Mouse (Mus musculus) limb, embryonic 15.5 days (tissue): ENCODE data around the gene Unc119b. TPM values are rescaled to one million over a fixed set of nuclear protein-coding genes. Genes with fewer than 3 reads are reported as not detected.

Experiments used
- ATAC-seq: fragments of 200-750 bp; cut with Nextera tagmentation; 2 replicates; pipeline ENCODE4 v1.8.0; 2017; ENCODE audit warnings: low read depth, moderate TSS enrichment; ENCODE audit not compliant: insufficient number of reproducible peaks, low FRiP score, low TSS enrichment
- H3K27ac ChIP-seq: fragments of 300-500 bp; sonication (generic); 2 replicates; pipeline ENCODE4 v1.5.1; 2015; ENCODE audit warnings: moderate library complexity, mild to moderate bottlenecking, inconsistent platforms
- H3K27me3 ChIP-seq: fragments of 300-500 bp; sonication (generic); 2 replicates; pipeline ENCODE4 v1.6.1; 2015; ENCODE audit warnings: inconsistent platforms
- H3K36me3 ChIP-seq: fragments of 300-500 bp; sonication (generic); 2 replicates; pipeline ENCODE4 v1.6.1; 2015; ENCODE audit warnings: inconsistent platforms
- H3K4me1 ChIP-seq: fragments of 300-500 bp; sonication (generic); 2 replicates; pipeline ENCODE4 v1.6.1; 2015; ENCODE audit warnings: inconsistent platforms
- H3K4me2 ChIP-seq: fragments of 300-500 bp; sonication (generic); 2 replicates; pipeline ENCODE4 v1.6.1; 2015; ENCODE audit warnings: mild to moderate bottlenecking, inconsistent platforms
- H3K4me3 ChIP-seq: fragments of 300-500 bp; sonication (generic); 2 replicates; pipeline ENCODE4 v1.5.1; 2015; ENCODE audit warnings: mild to moderate bottlenecking, inconsistent platforms
- H3K9ac ChIP-seq: fragments of 300-500 bp; sonication (generic); 2 replicates; pipeline ENCODE4 v1.6.1; 2015; ENCODE audit warnings: inconsistent platforms
- H3K9me3 ChIP-seq: fragments of 300-500 bp; sonication (generic); 2 replicates; pipeline ENCODE4 v1.6.1; 2016; ENCODE audit warnings: inconsistent platforms
- WGBS: fragments of 180-500 bp; shearing (Covaris S2); methylation state at CpG from one replicate; pipeline ENCODE4 v1.1.7; 2015; 5-methylcytosine and 5-hydroxymethylcytosine counted together
- polyA plus RNA-seq: library from polyadenylated mRNA; unstranded; fragments of >200 nt; fragmentation: Nextera tagmentation; extraction: Ambion mirVana; gene quantifications from 2 replicates; pipeline ENCODE4 v1.2.1, GENCODE M21; 2015

Unc119b gene
- polyA plus RNA-seq, 1 experiment from 2014 or later = 36.9 TPM

- Histone ChIP-seq H3K4me2 (no peak overlapping the region), H3K9me3 (no peaks in the 10 kb centered on the region), H3K27me3 (no peaks in the 10 kb centered on the region), H3K9ac (no peak overlapping the region), H3K4me3 (no peak overlapping the region), H3K4me1 (0 out of 2 replicates have a peak, but pooled peaks cover 2% of the 10 kb centered on the region), H3K27ac (no peak overlapping the region), H3K36me3 (peaks cover 77% of the 10 kb centered on the region)
- 73% methylated on average over 6 of the region's 6 CpGs for whole genome bisulfite sequencing
- ATAC-seq = no peak
Measured at GRCm38 (mm10) chr5:115145976-115146746, 11.4 kb upstream of the Unc119b start.

GRCm38 (mm10) chr5:115145253-115145968, 10.6 kb upstream of the Unc119b start:
- no peaks in the 10 kb centered on the region for H3K9me3 ChIP-seq
- ATAC-seq = no peak
- peak overlapping the region; percentile 30; the same call in 1 of the 2 replicates for H3K27ac ChIP-seq
- peaks cover 69% of the 10 kb centered on the region for H3K36me3 ChIP-seq
- H3K4me2 ChIP-seq = no peak overlapping the region
- H3K4me3 ChIP-seq = no peak overlapping the region
- H3K4me1 ChIP-seq = no peaks in the 10 kb centered on the region
- no peak overlapping the region for H3K9ac ChIP-seq
- WGBS = 78% methylated on average over 11 of the region's 11 CpGs
- H3K27me3 ChIP-seq = no peaks in the 10 kb centered on the region

- WGBS = 68% methylated on average over 6 of the region's 6 CpGs
- no peak for ATAC-seq
- Histone ChIP-seq H3K36me3 (peaks cover 60% of the 10 kb centered on the region), H3K4me3 (no peak overlapping the region), H3K27ac (peak overlapping the region; percentile 6; the same call in 1 of the 2 replicates), H3K9ac (no peak overlapping the region), H3K4me1 (no peaks in the 10 kb centered on the region), H3K4me2 (no peak overlapping the region), H3K9me3 (no peaks in the 10 kb centered on the region), H3K27me3 (no peaks in the 10 kb centered on the region)
Measured at GRCm38 (mm10) chr5:115144471-115144870, 9.7 kb upstream of the Unc119b start.

GRCm38 (mm10) chr5:115143552-115143951, 8.8 kb upstream of the Unc119b start:
- H3K4me1 ChIP-seq = no peaks in the 10 kb centered on the region
- 74% methylated on average over 10 of the region's 10 CpGs for WGBS
- no peak overlapping the region for H3K4me3 ChIP-seq
- H3K4me2 ChIP-seq = no peak overlapping the region
- no peaks in the 10 kb centered on the region for H3K9me3 ChIP-seq
- no peaks in the 10 kb centered on the region for H3K27me3 ChIP-seq
- no peak overlapping the region for H3K27ac ChIP-seq
- no peak for ATAC-seq
- no peak overlapping the region for H3K9ac ChIP-seq
- H3K36me3 ChIP-seq = peaks cover 52% of the 10 kb centered on the region

- ATAC-seq = no peak
- H3K9ac ChIP-seq = no peak overlapping the region
- WGBS = 88% methylated on average over 9 of the region's 9 CpGs
Measured at GRCm38 (mm10) chr5:115142166-115142697, 7.5 kb upstream of the Unc119b start.

GRCm38 (mm10) chr5:115140726-115141125, 6.0 kb upstream of the Unc119b start:
- WGBS = 48% methylated on average over 3 of the region's 3 CpGs
- Histone ChIP-seq H3K4me1 (no peaks in the 10 kb centered on the region), H3K4me3 (no peak overlapping the region), H3K27me3 (no peaks in the 10 kb centered on the region), H3K27ac (no peak overlapping the region), H3K4me2 (no peak overlapping the region), H3K36me3 (peaks cover 25% of the 10 kb centered on the region), H3K9ac (no peak overlapping the region), H3K9me3 (no peaks in the 10 kb centered on the region)
- no peak for ATAC-seq

More at GRCm38 (mm10) chr5:115142166-115142697, 7.5 kb upstream of the Unc119b start:
- H3K27me3 ChIP-seq = no peaks in the 10 kb centered on the region
- H3K4me1 ChIP-seq = no peaks in the 10 kb centered on the region
- no peaks in the 10 kb centered on the region for H3K9me3 ChIP-seq
- no peak overlapping the region for H3K27ac ChIP-seq
- H3K36me3 ChIP-seq = peaks cover 40% of the 10 kb centered on the region
- H3K4me2 ChIP-seq = no peak overlapping the region
- no peak overlapping the region for H3K4me3 ChIP-seq

GRCm38 (mm10) chr5:115139124-115139523, 4.3 kb upstream of the Unc119b start:
- ATAC-seq = no peak
- Histone ChIP-seq H3K4me1 (no peaks in the 10 kb centered on the region), H3K9me3 (no peaks in the 10 kb centered on the region), H3K27ac (no peak overlapping the region), H3K27me3 (no peaks in the 10 kb centered on the region), H3K9ac (no peak overlapping the region), H3K36me3 (peaks cover 9% of the 10 kb centered on the region; the same call in 1 of the 2 replicates), H3K4me2 (no peak overlapping the region), H3K4me3 (no peak overlapping the region)
- WGBS = 44% methylated on average over 4 of the region's 4 CpGs

GRCm38 (mm10) chr5:115133358-115134066, 1.3 kb downstream of the Unc119b start:
- Histone ChIP-seq H3K9ac (peak overlapping the region; percentile 71), H3K27me3 (no peaks in the 10 kb centered on the region), H3K9me3 (no peaks in the 10 kb centered on the region), H3K4me1 (peaks cover 13% of the 10 kb centered on the region), H3K27ac (no peak overlapping the region), H3K36me3 (peaks cover 21% of the 10 kb centered on the region), H3K4me2 (peak overlapping the region; percentile 91), H3K4me3 (peak overlapping the region; percentile 89)
- ATAC-seq = no peak
- 52% methylated on average over 6 of the region's 6 CpGs for WGBS

GRCm38 (mm10) chr5:115132465-115132864, 2.3 kb downstream of the Unc119b start:
- no peaks in the 10 kb centered on the region for H3K9me3 ChIP-seq
- H3K27ac ChIP-seq = no peak overlapping the region
- H3K9ac ChIP-seq = no peak overlapping the region
- no peak overlapping the region for H3K4me3 ChIP-seq
- H3K4me2 ChIP-seq = no peak overlapping the region
- H3K36me3 ChIP-seq = peaks cover 32% of the 10 kb centered on the region
- H3K27me3 ChIP-seq = no peaks in the 10 kb centered on the region
- WGBS = 86% methylated on average over 8 of the region's 8 CpGs
- ATAC-seq = no peak
- peaks cover 13% of the 10 kb centered on the region for H3K4me1 ChIP-seq

- no peak overlapping the region for H3K4me2 ChIP-seq
- no peak for ATAC-seq
- H3K27ac ChIP-seq = no peak overlapping the region
- H3K4me1 ChIP-seq = peaks cover 25% of the 10 kb centered on the region
- H3K27me3 ChIP-seq = no peaks in the 10 kb centered on the region
- 85% methylated on average over 6 of the region's 6 CpGs for WGBS
- H3K36me3 ChIP-seq = peaks cover 50% of the 10 kb centered on the region
- H3K4me3 ChIP-seq = no peak overlapping the region
- no peaks in the 10 kb centered on the region for H3K9me3 ChIP-seq
- H3K9ac ChIP-seq = no peak overlapping the region
Measured at GRCm38 (mm10) chr5:115129328-115129727, 5.4 kb downstream of the Unc119b start.

- WGBS = 90% methylated on average over 22 of the region's 22 CpGs
- Histone ChIP-seq H3K27ac (no peak overlapping the region), H3K4me3 (no peak overlapping the region), H3K9me3 (no peaks in the 10 kb centered on the region), H3K36me3 (peaks cover 65% of the 10 kb centered on the region), H3K27me3 (no peaks in the 10 kb centered on the region), H3K4me1 (peaks cover 13% of the 10 kb centered on the region), H3K4me2 (no peak overlapping the region), H3K9ac (no peak overlapping the region)
- ATAC-seq = no peak
Measured at GRCm38 (mm10) chr5:115127421-115128179, 7.2 kb downstream of the Unc119b start.
